Comparison of ENCODE assay signal across 8 mouse cellular contexts in genomic region chr6:83185895-83186861, GRCm38 (mm10). TPM values are rescaled to one million over a fixed set of nuclear protein-coding genes. Genes with fewer than 3 reads are reported as not detected.
DNase-seq lines count a peak whose midpoint lies in the region; ATAC-seq lines count a peak whose summit lies in the region.

No protein-coding gene starts in this region.

- peak overlapping the region; percentile 80 for H3K27ac ChIP-seq in embryonic facial prominence, embryonic 12.5 days
- H3K27ac ChIP-seq in heart, embryonic 13.5 days (replicated peaks): no peak overlapping the region
- H3K27ac ChIP-seq in limb, embryonic 10.5 days: peak overlapping the region; percentile 72
- H3K27ac ChIP-seq in midbrain, embryonic 12.5 days (replicated peaks): peak overlapping the region; percentile 81
- no peak overlapping the region for H3K27ac ChIP-seq in stomach, embryonic 15.5 days

- peak; percentile 69 for DNase-seq in adrenal gland, adult 2 months
- no peak for DNase-seq in adrenal gland, postnatal 4 days (ENCODE audit: low spot score in 2 of 2)
- DNase-seq in kidney, adult 9 months: peak; percentile 33
- peak; percentile 70 for DNase-seq in limb, embryonic 10.5 days (ENCODE audit: low spot score)

- H3K36me3 ChIP-seq in embryonic facial prominence, embryonic 12.5 days: peaks cover 56% of the 10 kb centered on the region
- peaks cover 64% of the 10 kb centered on the region for H3K36me3 ChIP-seq in heart, embryonic 13.5 days
- peaks cover 67% of the 10 kb centered on the region for H3K36me3 ChIP-seq in limb, embryonic 10.5 days
- peaks cover 44% of the 10 kb centered on the region for H3K36me3 ChIP-seq in midbrain, embryonic 12.5 days
- peaks cover 41% of the 10 kb centered on the region for H3K36me3 ChIP-seq in stomach, embryonic 15.5 days

- peak overlapping the region; percentile 49 for H3K4me2 ChIP-seq in embryonic facial prominence, embryonic 12.5 days (replicated peaks)
- peak overlapping the region; percentile 56 for H3K4me2 ChIP-seq in heart, embryonic 13.5 days
- peak overlapping the region; percentile 61 for H3K4me2 ChIP-seq in midbrain, embryonic 12.5 days (replicated peaks)
- H3K4me2 ChIP-seq in stomach, embryonic 15.5 days: peak overlapping the region; percentile 34

- no peaks in the 10 kb centered on the region for H3K9me3 ChIP-seq in embryonic facial prominence, embryonic 12.5 days
- no peaks in the 10 kb centered on the region for H3K9me3 ChIP-seq in heart, embryonic 13.5 days
- H3K9me3 ChIP-seq in limb, embryonic 10.5 days (replicated peaks): no peaks in the 10 kb centered on the region
- H3K9me3 ChIP-seq in midbrain, embryonic 12.5 days: no peaks in the 10 kb centered on the region
- H3K9me3 ChIP-seq in stomach, embryonic 15.5 days: no peaks in the 10 kb centered on the region

- H3K27me3 ChIP-seq in embryonic facial prominence, embryonic 12.5 days: no peaks in the 10 kb centered on the region
- H3K27me3 ChIP-seq in heart, embryonic 13.5 days (replicated peaks): no peaks in the 10 kb centered on the region
- no peaks in the 10 kb centered on the region for H3K27me3 ChIP-seq in limb, embryonic 10.5 days (ENCODE audit: low read depth, poor library complexity, severe bottlenecking)
- no peaks in the 10 kb centered on the region for H3K27me3 ChIP-seq in midbrain, embryonic 12.5 days
- no peaks in the 10 kb centered on the region for H3K27me3 ChIP-seq in stomach, embryonic 15.5 days (replicated peaks)

- peaks cover 24% of the 10 kb centered on the region for H3K4me1 ChIP-seq in embryonic facial prominence, embryonic 12.5 days
- H3K4me1 ChIP-seq in heart, embryonic 13.5 days: peaks cover 26% of the 10 kb centered on the region
- H3K4me1 ChIP-seq in limb, embryonic 10.5 days: peaks cover 27% of the 10 kb centered on the region
- H3K4me1 ChIP-seq in midbrain, embryonic 12.5 days: peaks cover 40% of the 10 kb centered on the region
- peaks cover 2% of the 10 kb centered on the region; the same call in 1 of the 2 replicates for H3K4me1 ChIP-seq in stomach, embryonic 15.5 days

- ATAC-seq in embryonic facial prominence, embryonic 12.5 days (ENCODE audit: insufficient number of reproducible peaks, insufficient read depth, low FRiP score, low TSS enrichment): peak; percentile 80
- ATAC-seq in heart, embryonic 13.5 days (ENCODE audit: extremely low read depth, insufficient number of reproducible peaks, low FRiP score, low TSS enrichment): 0 out of 2 replicates have a peak, but pooled peaks have one; percentile 51
- ATAC-seq in midbrain, embryonic 12.5 days (ENCODE audit: low FRiP score, low read depth): peak; percentile 96
- peak; percentile 61 for ATAC-seq in stomach, embryonic 15.5 days (ENCODE audit: insufficient read depth, low FRiP score, low read depth)

- H3K9ac ChIP-seq in embryonic facial prominence, embryonic 12.5 days: peak overlapping the region; percentile 46
- H3K9ac ChIP-seq in heart, embryonic 13.5 days: peak overlapping the region; percentile 37; the same call in 1 of the 2 replicates
- H3K9ac ChIP-seq in midbrain, embryonic 12.5 days (replicated peaks): peak overlapping the region; percentile 73
- no peak overlapping the region for H3K9ac ChIP-seq in stomach, embryonic 15.5 days

- WGBS in embryonic facial prominence, embryonic 12.5 days: 10% methylated on average over 25 of the region's 25 CpGs
- 17% methylated on average over 25 of the region's 25 CpGs for WGBS in heart, embryonic 13.5 days
- 10% methylated on average over 25 of the region's 25 CpGs for WGBS in limb, embryonic 10.5 days
- 5% methylated on average over 25 of the region's 25 CpGs for WGBS in midbrain, embryonic 12.5 days
- 20% methylated on average over 25 of the region's 25 CpGs for WGBS in stomach, embryonic 15.5 days

- H3K4me3 ChIP-seq in embryonic facial prominence, embryonic 12.5 days: peak overlapping the region; percentile 26
- peak overlapping the region; percentile 29 for H3K4me3 ChIP-seq in heart, embryonic 13.5 days
- H3K4me3 ChIP-seq in limb, embryonic 10.5 days: peak overlapping the region; percentile 48
- H3K4me3 ChIP-seq in midbrain, embryonic 12.5 days: peak overlapping the region; percentile 48
- 0 out of 2 replicates have a peak overlapping the region, but pooled peaks have one; percentile 9 for H3K4me3 ChIP-seq in stomach, embryonic 15.5 days (replicated peaks)

RNA-seq across cellular contexts. Expression of gene Dctn1, which starts 20.5 kb away (rescaled TPM):
- total RNA-seq in adrenal gland, adult 2 months (2021): 100 to 1,000 TPM; 135 to 138 TPM
- polyA plus RNA-seq in adrenal gland, adult 2 months (2012; rRNA removed): 210 and 211 TPM in 2 replicates
- 100 to 1,000 TPM; 156 to 176 TPM for total RNA-seq in adrenal gland, postnatal 4 days (2021)
- polyA plus RNA-seq in embryonic facial prominence, embryonic 12.5 days (2016; fragmentation: Nextera tagmentation; extraction: Ambion mirVana): 121 and 126 TPM in 2 replicates
- polyA plus RNA-seq in heart, embryonic 13.5 days (2015; fragmentation: Nextera tagmentation; extraction: Ambion mirVana): 62.3 and 65.9 TPM in 2 replicates
- polyA plus RNA-seq in limb, embryonic 10.5 days (2016; fragmentation: Nextera tagmentation; extraction: Ambion mirVana): 96.4 and 108 TPM in 2 replicates
- 148 and 156 TPM in 2 replicates for polyA plus RNA-seq in midbrain, embryonic 12.5 days (2016; fragmentation: Nextera tagmentation; extraction: Ambion mirVana)
- polyA plus RNA-seq in stomach, embryonic 15.5 days (2015; fragmentation: Nextera tagmentation; extraction: Ambion mirVana): 84.7 and 86.1 TPM in 2 replicates

RNA-seq across cellular contexts. Expression of gene 1700003E16Rik, which starts 30.0 kb away (rescaled TPM):
- total RNA-seq in adrenal gland, adult 2 months (2021): 1 to 10 TPM; 1.1 to 1.3 TPM
- 1.0 and 1.4 TPM in 2 replicates for polyA plus RNA-seq in adrenal gland, adult 2 months (2012; rRNA removed)
- under 1 TPM; 0.40 to 0.53 TPM for total RNA-seq in adrenal gland, postnatal 4 days (2021)
- polyA plus RNA-seq in embryonic facial prominence, embryonic 12.5 days (2016; fragmentation: Nextera tagmentation; extraction: Ambion mirVana): 2.8 and 2.9 TPM in 2 replicates
- polyA plus RNA-seq in heart, embryonic 13.5 days (2015; fragmentation: Nextera tagmentation; extraction: Ambion mirVana): 0.55 and 0.64 TPM in 2 replicates
- polyA plus RNA-seq in limb, embryonic 10.5 days (2016; fragmentation: Nextera tagmentation; extraction: Ambion mirVana): 0.80 and 1.6 TPM in 2 replicates
- polyA plus RNA-seq in midbrain, embryonic 12.5 days (2016; fragmentation: Nextera tagmentation; extraction: Ambion mirVana): 2.6 and 2.7 TPM in 2 replicates
- polyA plus RNA-seq in stomach, embryonic 15.5 days (2015; fragmentation: Nextera tagmentation; extraction: Ambion mirVana): 2.3 and 2.7 TPM in 2 replicates

RNA-seq across cellular contexts. Expression of gene Wdr54, which starts 30.0 kb away (rescaled TPM):
- 1 to 10 TPM; 2.2 to 4.7 TPM for total RNA-seq in adrenal gland, adult 2 months (2021)
- polyA plus RNA-seq in adrenal gland, adult 2 months (2012; rRNA removed): 3.4 and 4.8 TPM in 2 replicates
- total RNA-seq in adrenal gland, postnatal 4 days (2021): 1 to 10 TPM; 3.5 to 3.6 TPM
- polyA plus RNA-seq in embryonic facial prominence, embryonic 12.5 days (2016; fragmentation: Nextera tagmentation; extraction: Ambion mirVana): 10.0 and 11.3 TPM in 2 replicates
- polyA plus RNA-seq in heart, embryonic 13.5 days (2015; fragmentation: Nextera tagmentation; extraction: Ambion mirVana): 7.0 and 7.5 TPM in 2 replicates
- 10.9 and 13.7 TPM in 2 replicates for polyA plus RNA-seq in limb, embryonic 10.5 days (2016; fragmentation: Nextera tagmentation; extraction: Ambion mirVana)
- polyA plus RNA-seq in midbrain, embryonic 12.5 days (2016; fragmentation: Nextera tagmentation; extraction: Ambion mirVana): 11.2 and 13.3 TPM in 2 replicates
- 3.6 and 5.1 TPM in 2 replicates for polyA plus RNA-seq in stomach, embryonic 15.5 days (2015; fragmentation: Nextera tagmentation; extraction: Ambion mirVana)

RNA-seq across cellular contexts. Expression of gene Slc4a5, which starts 33.5 kb away (rescaled TPM):
- total RNA-seq in adrenal gland, adult 2 months (2021): not detected
- 0.29 and 0.51 TPM in 2 replicates for polyA plus RNA-seq in adrenal gland, adult 2 months (2012; rRNA removed)
- under 1 TPM; 0.40 to 0.42 TPM for total RNA-seq in adrenal gland, postnatal 4 days (2021)
- 0.62 and 1.1 TPM in 2 replicates for polyA plus RNA-seq in embryonic facial prominence, embryonic 12.5 days (2016; fragmentation: Nextera tagmentation; extraction: Ambion mirVana)
- 0.11 and 0.37 TPM in 2 replicates for polyA plus RNA-seq in heart, embryonic 13.5 days (2015; fragmentation: Nextera tagmentation; extraction: Ambion mirVana)
- 0.23 and 0.25 TPM in 2 replicates for polyA plus RNA-seq in limb, embryonic 10.5 days (2016; fragmentation: Nextera tagmentation; extraction: Ambion mirVana)
- polyA plus RNA-seq in midbrain, embryonic 12.5 days (2016; fragmentation: Nextera tagmentation; extraction: Ambion mirVana): 0.52 and 0.62 TPM in 2 replicates
- 0.26 and 0.40 TPM in 2 replicates for polyA plus RNA-seq in stomach, embryonic 15.5 days (2015; fragmentation: Nextera tagmentation; extraction: Ambion mirVana)

RNA-seq across cellular contexts. Expression of gene Rtkn, which starts 50.9 kb away (rescaled TPM):
- total RNA-seq in adrenal gland, adult 2 months (2021): 10 to 100 TPM in 1 of 2 experiments, 1 to 10 TPM in 1; 9.5 to 10.2 TPM
- polyA plus RNA-seq in adrenal gland, adult 2 months (2012; rRNA removed): 93.6 and 100 TPM in 2 replicates
- 10 to 100 TPM; 36.8 to 40.3 TPM for total RNA-seq in adrenal gland, postnatal 4 days (2021)
- polyA plus RNA-seq in embryonic facial prominence, embryonic 12.5 days (2016; fragmentation: Nextera tagmentation; extraction: Ambion mirVana): 51.3 and 54.6 TPM in 2 replicates
- polyA plus RNA-seq in heart, embryonic 13.5 days (2015; fragmentation: Nextera tagmentation; extraction: Ambion mirVana): 19.5 and 21.6 TPM in 2 replicates
- 34.2 and 51.8 TPM in 2 replicates for polyA plus RNA-seq in limb, embryonic 10.5 days (2016; fragmentation: Nextera tagmentation; extraction: Ambion mirVana)
- polyA plus RNA-seq in midbrain, embryonic 12.5 days (2016; fragmentation: Nextera tagmentation; extraction: Ambion mirVana): 31.9 and 39.5 TPM in 2 replicates
- polyA plus RNA-seq in stomach, embryonic 15.5 days (2015; fragmentation: Nextera tagmentation; extraction: Ambion mirVana): 31.3 and 31.9 TPM in 2 replicates

Comparison
In these comparisons a context has a peak if more than half of its experiments do, and no peak if none do; other contexts are left out.
1. DNase-seq: peak in adrenal gland, adult 2 months (single experiment), kidney, adult 9 months (single experiment) and limb, embryonic 10.5 days (single experiment); none in adrenal gland, postnatal 4 days (0 of 2).
2. H3K27ac ChIP-seq: peak in embryonic facial prominence, embryonic 12.5 days (single experiment), limb, embryonic 10.5 days (single experiment) and midbrain, embryonic 12.5 days (single experiment); none in heart, embryonic 13.5 days (single experiment) and stomach, embryonic 15.5 days (single experiment).
3. Peak in every context shown above with its lines, with median percentiles within 50 percentile points of each other: ATAC-seq, H3K4me2 ChIP-seq and H3K4me3 ChIP-seq.